Mouse (Mus musculus) adrenal gland, postnatal 4 days (tissue): Measurements from ENCODE around the gene Hnrnpll. TPM values are rescaled to one million over a fixed set of nuclear protein-coding genes. Genes with fewer than 3 reads are reported as not detected.
A peak's percentile ranks its signal among the peaks of the same experiment; 100 is the strongest.
"Not testable (repeated sequence)": the region's sequence is repeated elsewhere in the genome, so short reads cannot be mapped to it uniquely, and the experiment has no call there.

Experiments
- DNase-seq, 2 experiments: peaks; one replicate each; pipeline ENCODE4 v3.0.0; 2021 to 2022; ENCODE audit warnings: low spot score in 2 of 2, mixed read lengths in 2 of 2
- total RNA-seq, 2 experiments: library from RNA; stranded (reverse); gene quantifications; 2 replicates each; pipeline ENCODE4 v1.2.3; 2021

Hnrnpll gene
- total RNA-seq, 2 experiments from 2014 or later = 72.6 to 73.0 TPM

DNA sequence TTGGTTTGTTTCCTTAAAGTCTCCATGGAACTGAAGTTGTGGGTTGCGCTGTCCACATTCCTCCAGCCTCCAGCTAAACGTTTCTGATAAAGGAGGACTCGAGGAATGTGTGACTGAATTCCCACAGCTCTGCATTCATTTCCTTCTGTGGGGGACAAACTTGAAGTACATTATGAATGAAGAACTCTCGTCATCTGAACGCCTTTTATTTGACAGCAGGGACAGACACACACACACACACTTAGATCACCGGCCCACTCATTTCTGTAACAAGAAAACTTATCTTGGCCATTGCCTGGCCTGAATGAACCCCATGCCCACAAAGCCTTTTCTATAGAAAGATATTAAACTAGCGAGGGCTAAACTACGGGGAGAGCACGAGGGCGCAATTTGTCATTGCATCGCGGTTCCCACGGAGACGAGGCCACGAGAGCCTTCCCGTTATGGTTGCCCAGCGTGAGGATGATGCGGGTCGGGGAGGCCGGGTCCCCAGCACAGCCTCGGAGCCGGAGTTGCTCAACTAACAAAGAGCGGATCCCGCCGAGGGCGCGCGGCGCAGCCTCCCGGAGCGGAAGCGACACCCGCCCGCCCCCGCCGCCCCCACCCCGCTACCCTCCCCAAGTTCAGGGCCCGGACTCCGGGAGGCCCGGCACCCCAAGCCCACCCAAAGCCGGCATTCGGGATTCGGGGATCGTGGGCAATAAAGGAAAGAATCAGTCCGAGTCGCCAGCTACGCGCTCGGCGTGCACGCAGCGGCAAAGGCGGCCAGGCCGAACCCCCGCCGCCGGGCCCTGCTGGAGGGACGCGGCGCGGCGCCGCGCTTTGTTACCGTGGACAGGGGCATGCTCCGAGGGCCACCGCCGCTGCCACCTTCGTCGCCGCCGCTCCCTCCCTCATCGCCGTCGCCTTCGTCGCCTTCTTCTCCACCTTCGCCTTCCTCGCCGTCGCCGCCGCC, 1.0 kb downstream of the Hnrnpll start:
- DNase-seq = peak; percentile 10 to 36

DNA sequence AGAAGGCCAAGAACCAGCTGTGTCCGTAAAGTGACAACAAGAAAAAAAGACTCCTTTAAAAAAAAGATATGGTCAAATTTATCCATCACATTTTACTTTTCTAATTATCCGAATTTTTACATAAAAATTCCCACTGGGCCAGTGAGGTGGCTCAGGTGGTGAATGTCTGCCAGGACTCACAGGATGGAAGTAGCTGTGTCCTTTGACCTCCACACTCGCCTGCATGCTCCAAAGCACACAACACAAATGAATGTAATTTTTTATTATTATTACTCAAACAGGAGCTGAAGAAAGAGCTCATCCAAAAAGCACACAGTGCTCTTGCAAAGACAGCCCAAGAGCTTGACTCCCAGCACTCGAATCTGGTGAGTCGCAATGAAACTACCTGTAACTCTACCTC, 2.0 kb downstream of the Hnrnpll start:
- DNase-seq = no peak

DNA sequence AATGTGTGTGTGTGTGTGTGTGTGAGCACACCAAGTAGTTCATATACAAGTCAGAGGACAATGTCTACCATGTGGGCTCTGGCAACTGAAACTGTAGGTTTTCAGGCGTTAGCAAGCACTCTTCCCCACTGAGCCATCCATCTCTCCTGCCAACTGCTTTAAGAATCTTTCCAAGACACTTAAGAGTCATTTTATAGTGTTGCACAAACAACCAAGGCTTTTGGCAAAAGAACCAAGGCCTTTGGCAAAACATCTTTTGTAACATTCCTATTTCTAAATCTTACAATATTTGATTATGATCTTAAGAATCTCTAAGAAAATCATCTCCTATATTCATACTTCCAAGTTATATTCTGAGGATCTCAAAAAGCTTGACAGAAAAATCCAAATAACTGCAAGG, 2.4 kb downstream of the Hnrnpll start:
- no peak for DNase-seq

DNA sequence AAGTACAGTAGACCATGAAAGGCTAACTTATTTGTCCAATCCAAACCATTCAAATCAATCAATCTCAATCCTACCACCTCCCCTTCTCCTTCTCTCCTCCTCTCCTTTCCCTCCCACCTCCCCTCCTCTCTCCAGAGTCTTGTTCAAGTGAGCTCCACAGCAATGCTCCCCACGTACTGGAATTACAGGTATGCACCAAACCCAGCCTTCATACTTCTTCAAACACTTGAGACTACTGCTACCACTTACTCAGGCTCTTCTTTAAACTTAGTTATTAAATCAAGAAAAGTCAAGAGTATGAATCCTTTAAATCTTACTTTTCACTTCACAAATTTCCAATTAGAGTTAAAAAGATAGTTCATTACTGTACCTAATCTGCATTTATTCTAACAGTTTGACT, 3.6 kb downstream of the Hnrnpll start:
- no peak for DNase-seq

DNA sequence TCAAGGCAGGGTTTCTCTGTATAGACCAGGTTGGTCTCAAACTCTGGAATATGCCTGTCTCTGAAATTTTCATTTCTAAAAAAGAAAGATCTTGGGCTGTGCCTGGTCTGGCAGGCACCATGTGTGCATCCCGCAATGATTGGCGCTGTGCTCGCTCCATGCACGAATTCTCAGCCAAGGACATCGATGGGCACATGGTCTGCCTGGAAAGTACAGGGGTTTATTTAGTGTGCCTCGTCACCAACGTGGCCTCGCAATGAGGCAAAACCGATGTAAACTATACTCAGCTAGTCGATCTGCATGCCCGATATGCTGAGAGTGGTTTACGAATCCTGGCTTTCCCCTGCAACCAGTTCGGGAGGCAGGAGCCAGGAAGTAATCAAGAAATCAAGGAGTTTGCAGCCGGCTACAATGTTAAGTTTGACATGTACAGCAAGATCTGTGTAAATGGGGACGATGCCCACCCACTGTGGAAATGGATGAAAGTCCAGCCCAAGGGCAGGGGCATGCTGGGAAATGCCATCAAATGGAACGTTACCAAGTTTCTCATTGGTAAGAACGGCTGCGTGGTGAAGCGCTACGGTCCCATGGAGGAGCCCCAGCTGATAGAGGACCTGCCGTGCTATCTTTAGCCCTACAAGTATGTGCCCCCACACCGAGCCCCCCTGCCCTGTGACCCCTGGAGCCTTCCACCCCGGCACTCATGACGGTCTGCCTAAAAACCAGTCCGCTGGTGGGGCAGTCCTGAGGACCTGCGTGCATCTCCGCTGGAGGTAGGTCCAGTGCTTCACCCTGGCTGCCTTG, 8.0 kb downstream of the Hnrnpll start:
- no peak for DNase-seq

DNA sequence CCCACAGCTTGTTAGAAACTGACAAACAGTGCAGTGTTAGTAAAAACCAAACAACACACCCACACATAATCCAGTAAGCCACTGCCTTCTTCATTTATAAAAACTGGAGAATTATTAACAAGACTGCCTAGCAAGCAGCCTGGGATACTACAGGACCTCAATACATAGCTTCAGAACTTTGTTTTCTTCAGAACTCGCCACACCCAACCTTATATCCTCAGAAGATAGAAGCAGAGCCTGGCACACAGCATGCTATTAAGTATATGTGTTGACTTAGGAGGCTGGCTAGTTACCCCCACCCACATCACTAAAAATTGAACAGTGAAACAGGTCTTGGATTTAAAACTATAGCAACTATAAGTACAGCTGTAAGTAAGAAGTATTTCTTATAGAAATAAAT, 10.5 kb downstream of the Hnrnpll start:
- DNase-seq = no peak

DNA sequence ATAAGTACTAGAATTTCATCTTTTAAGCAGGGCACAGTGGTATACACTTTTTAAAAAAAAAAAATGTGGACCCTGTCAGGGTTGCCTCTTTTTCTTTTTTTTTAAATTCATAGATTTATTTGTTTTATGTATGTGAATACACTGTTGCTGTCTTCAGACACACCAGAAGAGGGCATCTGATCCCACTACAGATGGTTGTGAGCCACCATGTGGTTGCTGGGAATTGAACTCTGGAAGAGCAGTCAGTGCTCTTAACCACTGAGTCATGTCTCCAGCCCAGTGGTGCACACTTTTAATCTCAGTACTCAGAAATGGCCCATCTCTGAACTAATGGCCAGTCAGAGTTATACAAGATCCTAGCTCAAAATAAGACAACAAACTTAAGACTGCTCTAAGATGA, 12.8 kb downstream of the Hnrnpll start:
- not testable (repeated sequence) for DNase-seq

DNA sequence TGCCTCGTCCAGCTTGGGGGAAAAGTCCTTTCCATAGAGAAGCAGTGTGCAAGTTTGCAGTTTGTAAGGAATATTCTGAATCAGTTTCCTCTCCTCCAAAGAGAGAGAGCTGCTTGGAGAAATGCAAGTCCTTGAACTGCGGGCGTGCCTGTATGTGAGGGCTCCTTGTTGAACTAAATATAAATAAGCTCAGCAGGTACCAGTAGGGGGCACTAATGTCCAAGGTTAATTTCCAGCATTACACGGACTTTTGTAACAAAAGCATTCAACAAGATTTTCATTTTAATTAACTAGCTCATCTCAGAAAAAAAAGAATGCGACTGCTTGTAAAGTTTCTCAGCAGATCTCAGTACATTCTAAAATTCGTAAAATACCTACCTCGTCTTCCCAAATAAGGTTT, 13.9 kb downstream of the Hnrnpll start:
- peak in 1 of 2 experiments; percentile 30 for DNase-seq

DNA sequence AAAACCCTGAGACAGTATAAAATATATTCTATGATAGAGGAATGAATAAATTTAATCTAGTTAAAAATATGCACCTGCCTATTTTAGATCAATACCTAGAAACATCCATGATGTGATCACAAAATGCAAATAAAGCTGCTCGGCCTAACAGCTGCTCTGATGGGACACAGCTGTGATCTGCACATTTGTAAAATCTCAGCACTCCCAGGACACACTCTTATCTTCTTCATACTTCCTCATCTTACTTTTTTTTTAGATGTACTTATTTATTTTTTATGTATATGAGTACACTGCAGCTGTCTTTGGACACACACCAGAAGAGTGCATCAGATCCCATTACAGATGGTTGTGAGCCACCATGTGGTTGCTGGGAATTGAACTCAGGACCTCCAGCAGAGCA, 20.4 kb downstream of the Hnrnpll start:
- DNase-seq = no peak

DNA sequence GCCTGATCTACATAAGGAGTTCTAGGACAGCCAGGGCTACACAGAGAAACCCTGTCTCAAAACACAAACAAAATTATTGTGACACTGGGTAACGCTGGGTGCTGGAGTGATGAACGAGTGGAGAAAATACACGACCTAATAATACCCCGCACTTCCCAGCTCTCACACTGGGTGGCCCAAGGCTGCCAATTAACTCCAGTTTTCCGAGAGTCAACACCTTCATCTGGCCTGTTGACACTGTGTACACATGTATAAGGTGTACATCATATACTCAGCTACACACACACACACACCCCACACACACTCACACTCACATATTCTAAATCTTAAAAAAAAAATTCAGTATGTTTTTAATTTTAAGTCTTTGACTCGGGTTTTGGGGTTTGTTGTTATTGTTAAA, 33.5 kb downstream of the Hnrnpll start:
- DNase-seq = no peak

DNA sequence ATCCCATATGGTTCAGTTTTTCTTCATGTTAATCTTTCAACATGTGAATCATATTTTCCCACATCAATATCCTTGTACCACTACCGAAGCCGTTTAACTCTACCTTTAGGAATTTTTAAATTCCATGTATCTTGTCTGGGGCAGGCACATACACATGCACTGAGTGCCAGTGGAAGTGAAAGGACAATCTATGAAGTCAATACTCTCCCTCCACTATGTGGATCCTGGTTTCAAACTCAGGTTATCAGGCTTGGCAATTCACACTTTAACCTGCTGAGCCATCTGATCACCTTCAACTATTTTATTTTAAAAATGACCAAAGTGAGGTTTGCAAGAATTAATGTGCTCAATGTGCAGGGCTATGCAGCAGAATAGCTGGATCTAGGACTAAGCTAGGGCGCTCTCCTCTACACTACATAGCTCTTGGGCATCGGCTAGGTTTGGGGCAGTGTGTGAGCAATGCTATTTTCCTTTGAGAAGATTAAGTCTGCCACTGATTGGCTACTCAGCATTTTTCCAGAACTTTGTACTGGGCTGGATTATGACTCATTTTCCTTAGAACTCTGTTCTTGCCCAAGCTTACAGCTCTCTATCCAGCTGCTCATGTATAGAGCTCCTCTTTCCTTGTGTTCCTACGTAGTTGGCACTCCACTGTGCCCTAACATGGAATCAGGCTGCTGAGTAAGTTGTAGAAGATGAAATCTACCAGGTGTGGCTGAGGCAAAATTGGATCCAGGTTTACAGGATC, 35.8 kb downstream of the Hnrnpll start:
- DNase-seq = no peak

DNA sequence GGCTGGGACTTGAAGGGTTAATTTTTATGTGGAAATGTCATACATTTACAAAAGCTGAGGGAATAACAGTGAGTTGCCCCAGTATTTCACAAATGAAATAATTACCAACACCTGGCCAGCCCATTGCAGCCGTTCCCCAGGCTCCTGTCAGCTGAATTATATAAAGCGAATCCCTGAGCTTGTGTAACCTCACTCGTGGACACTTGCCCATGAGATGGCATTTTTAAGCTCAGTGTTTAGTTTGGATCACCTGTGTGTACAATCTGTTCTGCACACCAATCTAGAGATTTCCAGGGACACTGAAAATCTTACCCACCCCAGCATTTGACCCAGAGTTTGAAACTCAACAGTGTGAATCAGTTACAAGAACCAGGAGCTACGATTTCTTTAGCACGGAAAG, 40.0 kb downstream of the Hnrnpll start:
- DNase-seq = no peak

DNA sequence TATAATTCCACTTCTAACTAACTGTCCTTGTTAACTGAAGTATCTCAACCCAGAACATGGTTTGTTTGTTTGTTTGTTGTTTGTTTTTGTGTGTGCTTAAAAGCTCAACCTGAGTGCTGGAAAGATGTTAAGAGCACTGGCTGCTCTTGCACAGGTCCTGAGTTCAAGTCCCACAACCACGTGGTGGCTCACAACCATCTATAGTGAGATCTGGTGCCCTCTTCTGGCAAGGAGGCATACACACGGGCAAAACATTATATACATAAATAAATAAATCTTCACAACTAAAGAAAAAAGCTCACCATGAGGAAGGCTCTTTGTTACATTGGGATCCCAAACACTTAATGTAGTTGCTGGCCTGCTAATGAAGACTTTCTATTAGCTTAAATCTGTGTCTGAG, 41.6 kb downstream of the Hnrnpll start:
- DNase-seq = no peak

DNA sequence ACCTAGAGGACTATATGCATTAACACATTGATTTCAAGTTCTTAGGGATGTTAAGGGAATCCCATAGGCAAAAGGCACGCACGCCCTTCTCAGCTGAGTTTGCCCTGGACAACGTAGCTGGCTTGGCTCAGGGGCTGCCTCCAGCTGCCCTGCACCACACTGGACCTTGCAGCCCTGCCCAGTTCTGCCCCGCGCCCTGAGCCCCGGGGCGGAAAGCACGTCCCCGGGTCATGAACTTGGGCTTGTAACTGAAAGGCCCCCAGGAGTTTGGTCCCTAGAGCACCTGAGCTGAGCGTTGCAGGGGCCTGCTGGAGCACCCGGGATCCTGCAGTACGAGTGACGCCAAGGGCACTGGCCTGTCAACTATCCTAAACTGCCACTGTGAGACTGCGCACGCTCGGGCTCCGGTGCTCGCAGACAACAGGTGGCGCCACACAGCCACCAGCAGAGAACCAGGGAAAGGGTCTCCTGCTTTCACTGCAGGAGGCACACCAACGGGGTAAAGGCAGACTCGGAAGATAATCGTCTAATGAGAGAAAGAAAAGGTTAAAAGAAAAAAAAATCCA, 43.1 kb downstream of the Hnrnpll start:
- DNase-seq = no peak

DNA sequence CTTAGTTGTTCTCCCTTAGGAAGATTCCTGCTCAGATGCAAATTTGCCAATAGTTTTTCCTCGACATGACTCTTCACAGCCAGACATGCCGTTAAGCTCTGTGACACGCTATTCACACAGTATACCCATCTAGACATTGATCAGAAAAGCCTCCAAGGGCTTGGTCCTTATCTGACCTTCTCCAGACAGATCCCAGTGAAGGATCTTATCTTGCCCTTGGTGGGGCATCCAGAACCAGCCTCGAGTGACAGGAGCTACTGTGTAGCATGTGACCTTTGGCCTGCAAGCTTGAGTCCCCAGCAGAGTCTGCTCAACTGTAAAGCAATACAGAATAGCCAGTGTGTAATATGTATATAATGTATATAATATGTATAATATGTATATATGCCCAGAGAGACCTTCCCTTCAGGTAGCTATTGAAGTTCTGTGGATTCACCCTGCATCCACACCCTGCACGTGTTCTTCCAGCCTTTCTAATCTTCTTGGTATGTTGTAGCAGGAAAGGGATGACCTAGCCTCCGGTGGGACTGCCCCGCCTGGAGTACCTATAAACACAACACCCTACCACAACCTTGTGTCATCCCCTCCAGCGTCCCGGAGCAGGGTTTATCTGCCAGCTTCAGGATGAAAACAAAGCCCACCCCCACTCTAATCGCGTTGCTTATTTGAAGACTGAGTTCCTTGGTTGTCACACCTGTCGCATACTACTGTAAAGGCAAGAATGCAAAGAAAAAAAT, 43.7 kb downstream of the Hnrnpll start:
- no peak for DNase-seq

DNA sequence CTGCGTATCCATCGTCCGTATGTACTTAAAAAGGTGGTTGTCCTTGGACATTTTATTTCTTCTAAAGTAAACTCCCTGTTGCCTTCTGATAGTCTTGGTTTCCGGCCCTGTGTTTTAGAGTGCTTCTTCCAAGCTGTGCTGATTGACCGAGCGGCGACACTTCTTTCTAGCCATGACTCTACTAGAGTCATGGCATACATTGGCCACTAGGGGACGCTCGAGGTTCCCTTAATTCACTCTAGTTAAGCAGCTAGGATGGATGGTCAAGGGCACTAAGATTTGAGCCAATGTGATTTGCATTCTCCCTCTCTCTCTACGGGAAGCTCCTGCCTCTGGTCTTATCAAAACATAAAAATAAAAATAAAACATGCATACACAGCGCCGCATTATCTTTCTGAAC, 44.7 kb downstream of the Hnrnpll start:
- DNase-seq = peak; percentile 19 to 43

DNA sequence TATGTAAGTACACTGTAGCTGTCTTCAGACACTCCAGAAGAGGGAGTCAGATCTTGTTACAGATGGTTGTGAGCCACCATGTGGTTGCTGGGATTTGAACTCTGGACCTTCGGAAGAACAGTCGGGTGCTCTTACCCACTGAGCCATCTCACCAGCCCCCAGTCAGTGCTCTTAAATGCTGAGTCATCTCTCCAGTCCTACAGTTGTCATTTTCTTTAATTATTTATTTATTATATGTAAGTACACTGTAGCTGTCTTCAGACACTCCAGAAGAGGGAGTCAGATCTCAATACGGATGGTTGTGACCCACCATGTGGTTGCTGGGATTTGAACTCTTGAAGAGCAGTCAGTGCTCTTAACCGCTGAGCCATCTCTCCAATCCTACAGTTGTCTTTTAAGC, 45.7 kb downstream of the Hnrnpll start:
- DNase-seq = not testable (repeated sequence)

DNA sequence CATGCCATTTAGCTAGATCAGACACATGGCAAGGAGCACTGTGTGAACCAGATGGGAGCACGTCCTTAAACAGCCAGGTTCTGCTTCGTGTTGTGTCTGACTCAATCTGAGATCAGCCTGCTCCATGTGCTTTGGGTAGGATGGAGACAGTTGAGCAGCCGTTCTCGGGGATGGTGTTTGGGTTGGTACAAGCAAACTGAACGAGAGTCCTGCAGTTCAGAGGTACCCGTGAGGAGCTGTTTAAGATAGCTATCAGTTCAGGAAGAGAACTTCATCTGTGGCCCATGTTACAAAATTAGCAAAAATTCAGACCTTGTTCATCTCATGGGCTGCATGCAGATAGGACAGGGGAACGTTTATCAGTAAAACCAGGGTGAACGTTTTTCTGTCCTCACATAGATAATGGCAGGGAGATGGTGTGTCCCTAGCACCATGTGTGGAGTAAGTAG, 47.7 kb downstream of the Hnrnpll start:
- DNase-seq = no peak

DNA sequence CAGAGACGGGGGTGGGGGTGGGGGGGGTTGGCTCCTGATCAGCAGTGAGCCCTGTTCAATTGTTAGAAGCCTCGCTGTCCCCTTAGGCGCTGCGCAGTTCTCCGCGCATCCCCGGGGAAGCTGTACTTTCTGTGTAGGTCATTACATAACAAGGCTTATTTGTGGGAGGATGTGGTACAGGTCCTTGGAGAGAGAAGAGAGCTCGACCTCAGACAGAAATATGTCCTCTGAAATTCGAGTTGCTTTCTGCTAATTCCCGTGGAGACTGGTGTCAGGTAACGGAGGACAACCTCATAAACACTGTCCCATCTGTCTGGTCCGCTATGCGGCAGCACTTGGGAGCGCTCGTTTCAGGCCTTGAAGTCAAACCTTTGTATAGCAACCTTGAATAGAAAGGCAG, 52.2 kb downstream of the Hnrnpll start:
- DNase-seq = no peak

DNA sequence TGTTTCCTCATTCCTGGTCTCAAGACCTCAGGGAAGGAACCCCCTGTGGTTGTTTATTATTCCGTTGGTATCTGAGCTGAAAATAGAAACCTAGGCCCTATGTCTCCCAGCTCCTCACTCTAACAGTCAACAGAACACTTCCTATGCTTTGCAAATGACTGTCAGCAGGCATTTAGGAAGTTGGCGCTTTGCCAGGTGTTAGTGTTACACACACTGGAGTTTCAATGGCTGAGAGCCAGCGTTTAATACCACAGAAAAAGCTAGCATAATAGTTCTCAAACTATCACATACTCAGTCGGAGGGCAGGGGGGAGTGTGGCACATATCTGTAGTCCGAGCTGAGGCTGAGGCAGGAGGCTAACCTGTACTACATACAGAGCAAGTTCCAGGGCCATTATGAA, 53.3 kb downstream of the Hnrnpll start:
- DNase-seq = peak in 1 of 2 experiments; percentile 51
